Mouse (Mus musculus) limb, embryonic 14.5 days (tissue): ENCODE data around the gene Tm2d3. TPM values are rescaled to one million over a fixed set of nuclear protein-coding genes. Genes with fewer than 3 reads are reported as not detected.

Source experiments
- ATAC-seq: fragments of 200-750 bp; cut with Nextera tagmentation; 2 replicates; pipeline ENCODE4 v1.8.0; 2017; ENCODE audit warnings: low read depth, moderate number of reproducible peaks, moderate TSS enrichment; ENCODE audit not compliant: low FRiP score
- DNase-seq: peaks from one replicate; pipeline ENCODE4 v3.0.0-alpha.2; 2015; ENCODE audit warnings: low spot score
- H3K27ac ChIP-seq: fragments of 300-500 bp; sonication (generic); replicated peaks from 2 replicates; pipeline ENCODE4 v1.5.1; 2014; ENCODE audit warnings: low read depth, mild to moderate bottlenecking, low read length, moderate library complexity, mixed read lengths
- H3K27me3 ChIP-seq: fragments of 300-500 bp; sonication (generic); 2 replicates; pipeline ENCODE4 v1.6.1; 2014; ENCODE audit warnings: low read length, mixed read lengths; ENCODE audit not compliant: control insufficient read depth, insufficient read depth
- H3K36me3 ChIP-seq: fragments of 300-500 bp; sonication (generic); 2 replicates; pipeline ENCODE4 v1.6.1; 2014; ENCODE audit warnings: mild to moderate bottlenecking, low read length, moderate library complexity, mixed read lengths; ENCODE audit not compliant: control insufficient read depth, insufficient read depth
- H3K4me1 ChIP-seq: fragments of 300-500 bp; sonication (generic); 2 replicates; pipeline ENCODE4 v1.6.1; 2014; ENCODE audit warnings: antibody characterized with exemption, low read length, mixed read lengths; ENCODE audit not compliant: control insufficient read depth, insufficient read depth
- H3K4me2 ChIP-seq: fragments of 300-500 bp; sonication (generic); replicated peaks from 2 replicates; pipeline ENCODE4 v1.6.1; 2014; ENCODE audit warnings: low read depth, mild to moderate bottlenecking, low read length, moderate library complexity; ENCODE audit not compliant: severe bottlenecking
- H3K4me3 ChIP-seq: fragments of 300-500 bp; sonication (generic); replicated peaks from 2 replicates; pipeline ENCODE4 v1.5.1; 2014; ENCODE audit warnings: low read length
- H3K9ac ChIP-seq: fragments of 300-500 bp; sonication (generic); 2 replicates; pipeline ENCODE4 v1.6.1; 2014; ENCODE audit warnings: mild to moderate bottlenecking, low read depth, low read length, moderate library complexity; ENCODE audit not compliant: severe bottlenecking
- H3K9me3 ChIP-seq: fragments of 300-500 bp; sonication (generic); 2 replicates; pipeline ENCODE4 v1.6.1; 2016; ENCODE audit warnings: low read length; ENCODE audit not compliant: control insufficient read depth
- POLR2A ChIP-seq: fragments of 200-500 bp; IDR thresholded peaks from 2 replicates; pipeline ENCODE4 v1.8.0; 2012; ENCODE audit warnings: inconsistent platforms, mild to moderate bottlenecking, moderate library complexity, borderline replicate concordance; ENCODE audit not compliant: insufficient read depth, insufficient read length; ENCODE audit errors: extremely low read depth
- WGBS: fragments of 180-500 bp; shearing (Covaris S2); extraction: QIAGEN DNeasy Blood & Tissue Kit; methylation state at CpG from one replicate; pipeline ENCODE4 v1.1.7; 2014; 5-methylcytosine and 5-hydroxymethylcytosine counted together
- polyA plus RNA-seq, 2 experiments: library from polyadenylated mRNA; depleted of rRNA in 1 of 2; stranded (reverse) in 1 of 2; unstranded in 1 of 2; fragments of >200 nt; fragmentation: Nextera tagmentation in 1 of 2; extraction: Ambion mirVana in 1 of 2; gene quantifications; 2 replicates each; pipeline versions ENCODE4 v1.2.1 to v1.2.3; 2012 to 2014

Tm2d3 gene
- polyA plus RNA-seq, 2 experiments = 92.9 to 119 TPM

DNA sequence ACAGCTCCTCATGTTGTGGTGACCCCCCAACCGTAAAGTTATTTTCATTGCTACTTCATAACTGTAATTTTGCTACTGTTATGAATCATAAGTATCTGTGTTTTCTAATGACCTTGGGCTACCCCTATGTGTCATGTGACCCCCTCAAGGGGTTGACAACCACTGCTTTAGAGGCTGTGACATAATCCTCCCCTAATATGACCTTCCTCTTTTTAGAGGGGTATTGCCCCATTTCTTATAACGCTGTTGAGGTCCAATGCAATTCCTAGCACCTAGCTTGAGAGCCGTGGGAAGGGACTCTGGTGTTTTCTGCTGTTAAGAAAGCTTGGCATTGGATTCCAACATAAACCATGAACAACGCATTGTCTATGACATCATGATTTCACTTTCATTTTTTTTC is 40.3 kb upstream of the Tm2d3 start:
- DNase-seq = no peak
- H3K9ac ChIP-seq = no peak overlapping the region
- H3K27me3 ChIP-seq = no peaks in the 10 kb centered on the region
- H3K4me2 ChIP-seq = no peak overlapping the region
- WGBS = 92% methylated on average over 4 of the region's 4 CpGs
- H3K36me3 ChIP-seq = peaks cover 4% of the 10 kb centered on the region
- H3K9me3 ChIP-seq = 0 out of 2 replicates have a peak, but pooled peaks cover 6% of the 10 kb centered on the region
- ATAC-seq = no peak
- H3K4me3 ChIP-seq = no peak overlapping the region
- no peaks in the 10 kb centered on the region for H3K4me1 ChIP-seq
- no peak overlapping the region for H3K27ac ChIP-seq
- TF ChIP-seq POLR2A = no peak

DNA sequence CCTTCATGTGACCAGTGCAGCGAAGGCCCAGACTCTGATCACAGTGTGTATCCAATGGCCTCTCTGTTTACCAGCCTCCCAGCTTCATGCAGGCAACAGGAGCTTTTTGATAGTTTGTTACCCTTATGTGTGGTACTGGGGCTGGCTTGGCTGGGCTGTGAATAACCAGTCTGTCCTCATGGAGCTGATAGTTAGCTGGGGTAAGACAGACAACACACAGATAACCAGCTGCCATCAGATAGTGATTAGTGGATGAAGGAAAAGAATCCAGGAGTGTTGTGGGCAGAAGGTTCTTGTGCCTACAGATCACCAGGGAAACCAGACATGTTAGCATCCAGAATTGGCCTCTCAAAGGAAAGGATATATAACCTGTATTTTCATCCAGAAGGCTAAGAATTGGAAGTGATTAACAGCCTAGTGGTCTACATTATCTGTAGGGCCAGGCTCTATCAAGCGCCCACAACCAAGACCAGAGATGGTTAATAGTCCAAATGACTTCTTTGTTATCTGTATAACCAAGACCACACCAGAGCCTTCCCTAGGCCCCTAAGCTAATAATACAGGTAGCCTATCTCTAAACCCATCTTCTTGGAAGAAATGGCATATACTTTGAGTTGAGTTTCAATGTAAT is 33.4 kb upstream of the Tm2d3 start:
- no peak overlapping the region for H3K4me3 ChIP-seq
- H3K36me3 ChIP-seq = peaks cover 4% of the 10 kb centered on the region; the same call in 1 of the 2 replicates
- no peak overlapping the region for H3K9ac ChIP-seq
- WGBS = 90% methylated on average over 2 of the region's 2 CpGs
- H3K4me1 ChIP-seq = no peaks in the 10 kb centered on the region
- DNase-seq = no peak
- no peak overlapping the region for H3K4me2 ChIP-seq
- no peak overlapping the region for H3K27ac ChIP-seq
- H3K9me3 ChIP-seq = no peaks in the 10 kb centered on the region
- TF ChIP-seq POLR2A = no peak
- H3K27me3 ChIP-seq = no peaks in the 10 kb centered on the region
- no peak for ATAC-seq

DNA sequence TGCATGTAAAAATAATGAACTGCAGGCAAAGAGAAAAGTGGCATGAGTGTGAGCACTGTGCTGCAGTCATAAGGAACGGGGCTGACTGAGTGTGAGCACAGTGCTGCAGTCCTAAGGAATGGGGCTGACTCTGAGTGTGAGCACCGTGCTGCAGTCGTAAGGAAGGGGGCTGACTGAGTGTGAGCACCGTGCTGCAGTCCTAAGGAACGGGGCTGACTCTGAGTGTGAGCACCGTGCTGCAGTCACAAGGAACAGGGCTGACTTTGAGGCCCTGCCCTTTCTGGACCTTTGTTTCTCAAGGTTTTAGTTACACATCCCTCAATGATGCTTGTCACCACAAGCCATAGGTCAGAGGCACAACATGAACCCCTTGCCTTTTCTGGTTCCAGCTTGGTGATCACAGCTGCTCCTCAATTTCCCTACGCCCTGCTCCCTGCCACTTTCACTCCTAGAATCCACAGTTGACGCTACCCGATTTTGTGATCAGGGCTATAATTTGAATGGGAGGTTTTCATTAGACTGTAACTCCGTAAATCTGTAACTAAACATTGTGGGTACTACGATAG is 27.7 kb upstream of the Tm2d3 start:
- WGBS = 80% methylated on average over 11 of the region's 11 CpGs
- ATAC-seq (no peak), DNase-seq (no peak)
- Histone ChIP-seq H3K9me3 (no peaks in the 10 kb centered on the region), H3K4me1 (no peaks in the 10 kb centered on the region), H3K27ac (no peak overlapping the region), H3K4me2 (no peak overlapping the region), H3K9ac (no peak overlapping the region), H3K36me3 (peaks cover 7% of the 10 kb centered on the region), H3K4me3 (no peak overlapping the region), H3K27me3 (no peaks in the 10 kb centered on the region)
- TF ChIP-seq POLR2A = no peak

DNA sequence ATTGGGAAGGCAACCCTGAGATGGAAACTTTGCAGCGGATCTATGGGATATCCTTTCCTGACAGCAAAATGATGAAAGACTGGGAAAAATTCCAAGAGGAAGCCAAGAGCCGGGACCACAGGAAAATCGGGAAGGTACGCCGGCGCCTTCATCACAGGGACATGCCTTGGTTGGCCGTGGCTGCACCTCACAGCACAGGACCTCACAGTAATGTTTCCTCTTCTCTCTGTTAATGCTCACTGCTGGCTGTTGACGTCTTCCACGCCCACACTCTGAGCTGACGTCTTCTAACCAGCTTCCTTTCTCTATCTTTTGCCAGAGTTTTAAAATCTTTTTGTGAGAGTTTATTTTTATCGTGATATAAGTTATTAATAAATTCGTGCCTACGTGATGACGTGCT is 27.1 kb upstream of the Tm2d3 start:
- ATAC-seq (no peak), DNase-seq (no peak)
- WGBS = 86% methylated on average over 14 of the region's 14 CpGs
- no peak overlapping the region for H3K9ac ChIP-seq
- no peak for TF ChIP-seq POLR2A
- H3K27ac ChIP-seq = no peak overlapping the region
- H3K4me1 ChIP-seq = no peaks in the 10 kb centered on the region
- H3K9me3 ChIP-seq = no peaks in the 10 kb centered on the region
- H3K4me3 ChIP-seq = no peak overlapping the region
- no peaks in the 10 kb centered on the region for H3K27me3 ChIP-seq
- no peak overlapping the region for H3K4me2 ChIP-seq
- H3K36me3 ChIP-seq = peaks cover 10% of the 10 kb centered on the region

DNA sequence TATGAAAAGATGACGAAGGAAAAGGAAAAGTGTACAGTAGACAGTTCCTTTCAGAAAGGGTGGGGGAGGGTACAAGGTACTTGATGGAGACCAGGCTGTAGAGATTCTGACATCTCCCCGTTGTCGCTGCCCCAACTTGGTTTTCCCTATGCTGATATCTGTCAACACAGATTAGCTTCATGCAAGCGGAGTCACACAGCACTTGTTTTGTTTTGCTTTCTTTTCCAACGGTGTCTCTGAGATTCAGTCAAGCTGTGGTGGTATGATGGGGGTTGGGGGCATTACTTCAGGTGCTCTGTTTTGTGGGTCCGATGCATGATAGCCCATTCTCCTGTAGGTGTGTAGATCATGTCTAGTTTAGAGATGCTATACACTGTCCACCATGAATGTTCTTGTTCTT is 23.5 kb upstream of the Tm2d3 start:
- Histone ChIP-seq H3K27ac (no peak overlapping the region), H3K9ac (no peak overlapping the region), H3K9me3 (no peaks in the 10 kb centered on the region), H3K4me1 (no peaks in the 10 kb centered on the region), H3K4me2 (no peak overlapping the region), H3K36me3 (peaks cover 10% of the 10 kb centered on the region), H3K4me3 (no peak overlapping the region), H3K27me3 (no peaks in the 10 kb centered on the region)
- ATAC-seq (no peak), DNase-seq (no peak)
- WGBS = 95% methylated on average over 6 of the region's 6 CpGs
- no peak for TF ChIP-seq POLR2A
